Mouse (Mus musculus) MN1 (cell line): ENCODE measurements around the gene Oxnad1.

ENCODE experiments used
- DNase-seq: peaks from one replicate; pipeline ENCODE4 v3.0.0-alpha.2; 2016; ENCODE audit warnings: low spot score

Oxnad1 gene

DNA sequence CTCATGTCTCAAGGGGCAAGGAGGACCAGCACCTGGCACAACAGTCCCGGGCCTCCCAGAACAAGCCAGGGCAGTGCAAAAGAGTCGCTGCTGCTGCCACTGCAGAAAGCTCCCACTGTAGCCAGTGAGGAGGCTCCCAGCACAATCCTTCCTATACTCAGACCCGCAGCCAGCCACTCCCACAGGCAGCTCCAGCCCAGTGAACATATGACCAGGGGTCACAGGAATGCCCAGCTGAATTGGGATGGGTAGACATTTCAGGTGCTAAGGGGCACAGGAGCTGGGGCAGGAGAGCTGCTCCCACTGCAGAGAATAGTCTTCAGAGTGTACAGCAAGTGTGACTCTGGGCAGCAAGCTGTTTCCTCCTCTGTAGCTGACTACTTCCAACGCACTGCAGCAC, 60.2 kb downstream of the Oxnad1 start:
- DNase-seq = no peak

DNA sequence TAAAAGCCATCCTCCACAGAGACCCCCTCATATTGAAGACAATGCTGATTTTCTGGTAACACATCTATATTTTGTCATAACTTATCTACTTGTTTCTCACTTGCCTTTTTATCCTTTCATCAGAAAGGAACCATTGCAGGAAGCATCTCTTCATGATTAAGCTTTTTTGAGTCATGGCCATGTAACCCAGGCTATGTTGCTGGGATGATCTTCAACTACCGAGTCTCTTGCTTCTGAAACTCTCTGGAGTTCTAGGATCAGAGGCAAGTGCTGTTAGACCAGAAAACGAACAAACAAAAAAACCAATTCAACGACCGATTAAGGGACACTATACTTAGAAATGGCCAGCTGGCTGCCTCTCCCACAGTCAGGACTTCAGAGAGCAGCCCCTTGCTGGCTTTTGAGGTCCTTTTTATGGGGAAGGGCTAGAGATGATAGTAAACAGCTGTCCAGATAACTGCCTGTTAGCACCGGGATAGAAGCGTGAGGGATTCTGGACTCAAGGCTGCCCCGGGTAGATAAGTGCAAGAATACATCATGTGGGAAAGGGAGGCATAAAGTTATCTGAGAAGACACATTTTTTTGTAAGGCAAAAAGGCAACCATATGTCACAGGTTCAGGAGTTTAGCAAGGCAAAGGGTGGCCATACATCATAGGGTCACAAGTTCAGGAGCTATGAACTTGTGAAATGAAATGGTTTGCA, 60.8 kb downstream of the Oxnad1 start:
- DNase-seq = no peak

- no peak for DNase-seq
These were observed 61.4 kb downstream of the Oxnad1 start for GRCm38 (mm10) chr14:32146578-32146977.

DNA sequence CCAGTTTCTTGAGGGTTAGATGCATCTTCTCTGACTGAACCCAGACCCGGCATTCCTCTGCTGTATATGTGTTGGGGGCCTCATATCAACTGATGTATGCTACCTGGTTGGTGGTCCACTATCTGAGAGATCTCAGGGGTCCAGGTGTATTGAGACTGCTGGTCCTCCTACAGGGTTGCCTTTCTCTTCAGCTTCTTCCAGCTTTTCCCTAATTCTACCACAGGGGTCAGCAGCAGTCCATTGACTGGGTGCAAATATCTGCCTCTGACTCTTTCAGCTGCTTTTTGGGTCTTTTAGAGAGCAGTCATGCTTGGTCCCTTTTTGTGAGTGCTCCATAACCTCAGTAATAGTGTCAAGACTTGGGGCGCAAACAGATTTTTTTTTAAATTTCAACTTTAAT, 65.7 kb downstream of the Oxnad1 start:
- DNase-seq = no peak

DNA sequence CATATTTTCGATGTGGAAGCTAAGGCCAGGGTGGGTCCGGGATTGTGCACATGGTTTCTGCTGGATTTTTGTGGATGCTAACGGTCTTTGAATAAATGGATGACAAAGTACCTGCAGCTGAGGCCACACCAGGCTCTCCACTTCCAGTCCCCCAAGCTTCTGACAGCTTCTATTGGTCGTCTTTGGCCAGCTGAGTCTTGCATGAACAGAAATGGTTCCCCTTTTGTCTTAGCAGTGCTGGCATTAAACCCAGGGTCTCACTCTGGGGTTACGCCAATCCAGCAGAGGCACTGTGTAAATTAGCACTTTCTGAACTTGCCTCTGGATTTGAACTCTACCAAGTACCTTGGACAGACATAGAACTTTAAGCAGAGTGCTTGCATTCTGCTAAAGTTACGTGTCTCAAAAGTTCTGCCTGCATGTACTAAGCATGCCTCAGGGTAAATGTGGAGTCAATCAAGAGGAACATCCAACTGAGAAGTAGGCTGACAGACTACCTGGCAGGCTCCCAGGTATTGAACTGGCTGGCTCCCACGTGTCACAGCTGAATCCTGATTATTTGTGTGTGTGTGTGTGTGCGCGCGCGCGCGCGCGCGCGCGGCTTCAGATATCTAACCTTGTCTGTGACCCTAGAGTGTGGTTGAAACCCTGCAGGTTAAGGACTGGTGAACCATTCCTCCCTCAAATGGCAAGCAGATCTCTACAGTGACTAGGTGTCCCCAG, 67.2 kb downstream of the Oxnad1 start:
- DNase-seq = no peak
